Mouse (Mus musculus): ENCODE results near the gene Serpinb1a.

Serpinb1a gene

DNA sequence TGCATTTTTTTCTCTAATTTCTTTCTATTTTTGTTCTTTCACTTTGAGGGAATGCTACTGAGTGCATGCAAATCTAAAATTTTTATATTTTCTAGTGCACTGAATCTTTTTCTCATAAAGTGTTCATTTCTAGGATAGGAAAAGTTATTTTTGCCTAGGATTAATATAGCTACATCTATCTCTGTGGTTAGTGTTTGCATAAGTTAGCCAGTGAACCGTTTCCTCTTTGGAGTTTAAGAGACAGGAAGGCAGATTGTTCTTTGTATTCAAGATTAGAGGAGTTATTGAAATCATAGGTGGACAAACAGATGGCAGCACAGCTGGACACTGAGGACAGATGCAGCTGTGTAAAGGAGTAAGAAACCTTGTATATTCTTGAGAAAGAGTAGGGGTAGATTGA, 11.7 kb downstream of the Serpinb1a start:
- DNase-seq (ENCODE audit: low spot score): no peak

DNA sequence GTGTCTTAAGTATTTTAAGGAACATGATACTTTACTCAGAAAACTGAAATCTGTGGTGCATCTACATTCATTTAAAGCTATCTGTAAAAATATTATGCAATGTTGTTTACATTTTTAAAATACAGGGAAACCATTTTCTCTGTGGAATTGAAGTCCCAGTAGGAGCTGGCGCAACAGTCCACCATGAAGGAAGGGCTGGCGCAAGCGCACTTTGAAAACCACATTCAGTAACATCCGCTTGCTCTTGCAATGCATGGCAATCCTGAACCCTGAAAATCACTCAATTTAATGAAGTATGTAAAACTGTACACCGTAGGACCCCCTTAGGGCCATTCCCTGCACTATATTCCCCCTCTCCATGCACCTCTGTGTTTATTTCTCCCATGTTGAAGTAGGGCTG, 16.5 kb downstream of the Serpinb1a start:
- DNase-seq (ENCODE audit: low spot score): no peak

DNA sequence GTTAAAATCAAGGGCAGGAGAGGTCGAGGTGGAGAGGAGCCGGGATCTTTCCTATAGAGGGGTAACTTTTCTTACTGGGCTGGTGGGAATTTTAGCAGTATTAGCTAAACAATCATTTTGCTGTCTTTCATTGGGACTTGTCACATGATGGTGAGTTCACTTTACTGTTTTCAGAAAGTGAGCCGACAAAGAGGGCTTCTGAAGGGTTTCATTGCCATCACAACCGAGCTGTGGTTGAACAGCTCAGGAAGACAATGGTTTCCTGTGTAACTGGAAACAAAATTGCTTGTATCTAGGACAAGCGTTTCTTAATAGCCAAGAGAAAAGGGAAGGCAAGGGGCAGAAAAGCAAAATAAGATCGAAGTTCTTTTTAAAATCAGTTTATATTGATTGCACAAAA, 17.7 kb downstream of the Serpinb1a start:
- DNase-seq (ENCODE audit: low spot score): no peak

DNA sequence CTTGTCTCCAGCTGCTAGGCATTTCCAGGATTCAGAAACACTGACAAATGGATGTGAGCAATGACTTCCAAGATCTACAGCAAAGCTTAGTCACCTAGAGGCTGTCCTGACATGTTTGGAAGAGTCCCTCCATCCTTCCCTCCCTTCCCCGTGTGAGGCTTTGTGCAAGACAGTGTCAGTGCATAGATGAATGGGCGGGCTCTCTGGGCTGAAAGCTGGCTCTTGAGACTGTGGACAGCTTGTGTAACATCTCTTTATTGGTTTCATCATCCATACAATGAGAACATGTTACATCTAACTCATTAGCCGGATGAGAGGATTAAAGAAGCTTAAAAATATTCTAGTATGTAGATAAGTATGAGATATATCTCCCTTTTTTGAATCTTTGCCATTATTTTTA, 18.2 kb downstream of the Serpinb1a start:
- DNase-seq (ENCODE audit: low spot score): no peak

DNA sequence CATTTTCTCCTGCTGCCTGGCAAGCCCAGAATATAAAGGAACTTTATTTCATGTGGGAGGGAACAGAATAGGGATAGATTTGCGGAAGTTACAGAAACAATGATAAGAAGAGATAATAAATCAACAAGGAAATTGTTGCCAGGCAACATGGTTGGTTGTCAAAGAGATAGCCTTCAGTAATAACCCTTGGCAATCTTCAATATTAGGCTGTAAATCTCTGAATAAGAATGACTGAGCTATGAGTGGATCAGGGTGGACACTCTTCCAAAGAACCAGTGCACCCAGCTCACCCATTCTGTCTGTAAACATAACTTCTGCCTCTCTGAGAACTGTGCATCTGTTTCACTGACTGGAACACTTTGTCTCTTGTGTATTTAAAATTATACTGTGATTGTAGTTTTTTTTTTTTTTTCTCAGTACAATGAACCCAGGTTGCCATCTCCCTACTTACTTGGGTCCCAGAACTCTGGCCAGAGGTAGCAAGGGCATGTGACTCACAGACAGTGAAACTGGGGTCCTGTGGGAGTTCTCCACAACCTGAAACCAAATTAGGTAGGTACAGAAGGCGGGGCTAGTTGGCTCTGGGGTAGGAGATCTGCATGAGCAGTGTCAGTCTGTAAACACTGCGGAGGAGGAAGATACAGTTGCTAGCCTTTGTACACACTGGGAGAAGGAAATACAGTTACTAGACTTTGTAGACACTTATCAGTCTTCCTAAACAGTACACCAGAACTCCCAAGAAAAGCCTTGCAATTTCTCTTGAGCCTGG, 19.3 kb downstream of the Serpinb1a start:
- DNase-seq (ENCODE audit: low spot score): no peak

DNA sequence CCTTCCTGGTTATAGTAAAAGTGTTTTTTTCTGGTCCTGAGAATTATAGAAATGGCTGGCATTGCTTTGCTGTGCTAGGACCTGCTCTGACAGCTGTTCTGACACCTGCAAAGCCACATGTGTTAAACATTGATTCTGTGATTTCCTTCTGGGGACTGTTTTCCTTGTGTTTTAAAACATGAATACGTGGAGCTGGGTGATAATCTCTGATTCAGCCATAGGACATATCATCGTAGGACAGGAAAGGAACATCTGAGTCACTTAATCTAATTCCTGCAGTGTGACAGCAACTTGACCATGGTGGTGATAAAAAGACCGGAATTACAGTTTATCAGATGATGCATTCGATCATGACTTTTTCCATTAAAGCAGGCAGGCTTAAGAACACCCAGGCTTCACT, 22.1 kb downstream of the Serpinb1a start:
- DNase-seq (ENCODE audit: low spot score): no peak

DNA sequence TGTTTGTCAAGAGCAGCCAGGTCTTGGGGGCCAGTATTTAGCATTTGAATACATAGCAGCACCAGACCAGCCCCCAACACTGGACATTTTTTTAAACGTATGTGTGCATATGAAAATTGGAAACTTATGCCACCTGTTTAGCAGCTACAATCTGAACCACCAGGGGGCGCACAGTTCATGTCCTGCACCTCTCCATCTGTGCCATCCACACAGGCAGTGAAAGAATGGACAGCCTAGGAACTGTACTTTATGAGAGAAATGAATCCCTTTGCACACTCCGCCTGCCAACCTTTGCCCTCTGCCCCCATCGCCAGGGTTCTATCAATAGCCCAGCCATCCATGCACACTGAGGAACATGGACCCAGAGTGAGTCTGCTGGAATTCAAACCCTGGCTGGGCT, 23.0 kb downstream of the Serpinb1a start:
- DNase-seq (ENCODE audit: low spot score): peak; percentile 61

DNA sequence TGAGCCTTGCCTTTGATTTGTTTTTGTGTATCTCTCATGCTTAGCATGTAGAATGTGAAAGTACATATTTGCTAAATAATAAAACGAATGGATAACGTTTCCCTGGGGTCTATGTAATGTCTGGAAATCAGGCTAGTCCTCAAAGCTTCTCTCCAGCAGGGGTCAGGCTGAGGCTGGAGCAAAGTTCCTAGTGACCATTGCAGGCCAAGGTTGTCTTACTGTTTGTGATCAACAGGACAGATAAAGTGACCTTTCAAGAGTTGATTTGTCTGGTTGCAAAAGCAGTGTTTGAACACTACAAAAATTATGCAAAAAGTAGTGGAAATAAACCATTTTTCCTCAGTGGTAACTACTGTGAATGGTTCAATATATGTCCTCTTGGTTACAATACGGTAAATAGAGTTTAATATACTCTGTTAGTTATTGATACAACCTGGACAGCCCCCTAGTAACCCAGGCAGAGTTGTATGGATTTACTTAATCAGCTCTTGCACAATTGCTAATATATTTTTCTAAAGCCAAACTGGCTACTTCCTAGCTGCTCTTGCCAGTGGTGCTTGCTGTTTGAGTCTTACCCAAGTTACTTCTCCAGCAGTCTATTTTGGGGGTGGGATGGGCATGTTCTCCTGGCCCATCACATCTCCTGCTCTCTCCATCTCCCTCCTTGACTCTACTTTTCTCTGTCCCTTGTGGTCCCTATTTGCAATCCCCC, 23.7 kb downstream of the Serpinb1a start:
- DNase-seq (ENCODE audit: low spot score): no peak

DNA sequence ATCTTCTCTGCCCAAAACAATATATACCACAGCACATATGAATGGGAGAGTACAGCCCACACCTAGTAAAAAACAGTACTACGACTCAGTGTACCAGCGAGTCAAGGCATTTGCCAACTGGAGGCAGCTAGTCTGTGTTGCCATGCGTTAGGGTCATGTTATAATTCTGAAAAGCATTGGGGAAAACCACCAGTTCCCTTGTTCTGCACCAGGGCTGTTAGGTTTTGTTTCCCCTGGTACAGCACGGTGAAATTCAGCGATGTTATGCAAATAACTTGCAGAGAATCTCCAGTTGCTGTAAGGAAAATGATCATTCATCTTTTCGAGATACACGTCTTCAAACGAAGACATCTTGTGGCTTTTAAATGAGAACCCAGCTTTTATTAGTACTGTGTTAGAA, 25.4 kb downstream of the Serpinb1a start:
- DNase-seq (ENCODE audit: low spot score): no peak

DNA sequence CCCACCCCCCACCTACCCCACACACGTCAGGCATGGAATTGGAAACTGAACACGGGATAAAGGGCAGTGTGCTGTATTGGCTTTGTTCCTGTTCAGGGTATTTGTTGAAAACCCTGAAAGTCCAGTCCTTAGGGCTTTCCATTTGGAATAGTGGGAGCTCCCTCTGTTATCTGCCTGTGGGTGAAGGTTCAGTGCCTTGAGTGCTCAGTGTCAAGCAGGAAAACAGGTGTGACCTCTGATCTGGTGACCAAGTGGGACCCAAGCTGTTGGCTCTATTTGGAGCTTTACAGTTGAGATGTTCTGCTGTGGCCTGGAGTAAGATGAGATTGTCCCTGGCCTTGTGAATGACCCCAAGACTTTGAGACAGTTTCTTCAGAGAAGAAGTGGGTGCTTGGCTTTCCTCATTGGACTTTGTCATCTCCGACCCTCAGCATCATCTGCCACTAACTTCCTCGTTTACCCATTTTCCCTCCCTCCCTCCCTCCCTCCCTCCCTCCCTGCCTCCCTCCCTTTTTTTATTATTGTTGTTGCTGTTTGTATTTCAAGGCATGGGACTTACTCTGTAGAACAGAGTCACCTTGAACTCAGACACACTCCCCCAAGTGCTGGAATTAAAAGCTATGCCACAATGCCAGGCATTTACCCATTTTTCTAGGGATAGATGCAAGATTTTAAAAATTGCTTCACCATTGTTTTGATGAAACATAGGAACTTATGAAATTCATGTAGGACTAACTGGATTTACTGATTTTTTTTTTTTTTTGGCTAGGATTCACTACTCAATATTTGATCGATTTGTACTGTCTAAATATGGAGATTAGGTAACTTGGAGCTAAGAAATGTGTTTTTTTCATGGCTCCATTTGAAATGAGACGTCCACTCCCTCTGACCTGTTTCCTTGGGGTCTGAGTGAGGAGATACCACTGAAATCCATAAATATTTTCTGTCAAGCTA, 26.3 kb downstream of the Serpinb1a start:
- DNase-seq (ENCODE audit: low spot score): no peak

DNA sequence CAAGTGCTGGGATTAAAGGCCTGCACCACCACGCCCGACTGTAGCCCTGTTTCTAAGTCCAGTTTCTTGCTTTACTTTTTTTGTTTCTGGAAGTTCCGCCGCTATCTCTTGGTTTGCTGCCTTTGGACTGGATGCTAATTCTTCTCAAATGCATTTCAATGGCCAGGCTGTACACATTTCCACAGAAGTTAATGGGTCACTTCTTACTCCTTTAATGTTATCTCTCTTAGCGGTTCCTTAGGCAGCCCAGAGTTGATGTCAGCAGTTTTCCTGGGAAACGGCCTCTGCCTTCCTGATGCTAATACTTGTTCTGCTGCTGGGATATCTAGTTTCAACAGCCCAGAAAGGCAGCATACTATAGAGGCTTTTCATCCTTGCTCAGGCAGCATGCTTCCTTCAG, 27.9 kb downstream of the Serpinb1a start:
- DNase-seq (ENCODE audit: low spot score): no peak

DNA sequence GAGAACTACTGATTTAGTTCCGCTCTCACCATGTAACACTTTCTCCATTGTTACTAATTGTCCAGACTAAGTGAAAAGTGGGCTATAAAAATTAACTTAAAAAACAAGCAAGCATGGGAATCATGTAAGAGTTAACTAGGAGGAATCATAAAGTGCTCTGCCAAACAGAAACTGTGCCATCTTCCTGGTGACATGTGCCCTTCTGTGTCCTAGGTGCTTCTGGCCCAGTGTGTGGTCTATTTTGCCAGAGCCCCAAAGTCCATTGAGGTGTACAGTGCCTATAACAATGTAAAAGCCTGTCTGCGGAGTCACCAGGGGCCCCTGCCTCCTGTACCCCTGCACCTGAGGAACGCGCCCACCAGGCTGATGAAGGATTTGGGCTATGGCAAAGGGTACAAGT, 29.3 kb downstream of the Serpinb1a start:
- no peak for DNase-seq (ENCODE audit: low spot score)

DNA sequence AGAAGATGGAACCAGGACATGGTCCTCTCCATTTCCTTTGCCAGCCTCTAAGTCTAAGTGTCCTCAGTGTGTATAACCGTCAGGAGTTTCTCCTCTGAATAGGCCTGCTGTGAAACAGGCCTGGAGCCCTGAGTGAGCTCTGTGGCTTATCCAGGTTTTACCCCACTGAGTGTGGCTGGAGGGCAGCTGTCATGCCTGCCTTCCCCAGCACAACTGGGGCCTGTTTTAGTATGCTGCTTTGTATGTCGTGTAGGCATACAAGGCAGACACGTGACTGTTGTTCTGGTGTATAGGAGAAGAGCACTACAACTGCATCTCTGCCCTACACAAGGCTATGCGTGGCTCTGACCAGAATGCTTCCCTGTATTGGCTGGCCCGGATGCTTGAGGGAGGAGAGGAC, 31.1 kb downstream of the Serpinb1a start:
- DNase-seq (ENCODE audit: low spot score): no peak

DNA sequence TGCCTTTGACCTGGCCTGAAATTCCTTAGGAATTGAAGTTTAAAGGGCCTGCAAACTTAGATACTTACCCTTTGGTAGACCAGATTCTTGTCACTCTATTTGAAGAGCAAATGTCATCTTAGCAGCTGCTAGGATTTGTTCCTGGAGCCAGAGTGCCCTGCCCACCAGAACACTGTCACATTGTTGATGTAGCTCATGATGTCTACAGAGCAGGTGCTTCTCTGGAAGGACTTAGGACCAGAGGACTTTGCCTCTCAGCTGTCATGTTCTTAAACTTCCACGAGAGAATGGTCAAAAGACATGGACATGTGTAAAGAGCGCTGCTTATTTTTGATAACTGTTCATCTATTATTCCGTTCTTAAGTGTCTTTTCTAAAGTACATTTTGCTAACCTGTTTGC, 31.7 kb downstream of the Serpinb1a start:
- DNase-seq (ENCODE audit: low spot score): no peak

DNA sequence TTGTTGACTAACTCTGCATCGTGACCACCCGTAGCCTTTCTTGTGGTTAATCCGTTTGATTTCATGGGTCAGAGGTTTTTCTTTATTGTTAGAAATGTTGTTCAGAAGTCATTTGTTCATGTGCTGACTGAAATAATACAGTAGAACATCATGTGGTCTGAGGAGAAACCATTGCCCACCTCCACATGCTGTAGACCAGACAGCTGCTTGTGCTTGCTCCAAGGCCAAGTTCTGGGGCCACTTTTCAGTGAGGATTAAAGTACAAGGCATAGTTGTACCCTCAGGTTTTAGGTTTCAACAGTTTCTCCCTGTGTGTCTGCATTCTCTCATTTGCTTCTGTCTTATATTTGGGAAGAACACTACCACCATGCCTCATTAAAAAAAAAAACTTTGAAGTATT, 43.4 kb downstream of the Serpinb1a start:
- no peak for DNase-seq (ENCODE audit: low spot score)

DNA sequence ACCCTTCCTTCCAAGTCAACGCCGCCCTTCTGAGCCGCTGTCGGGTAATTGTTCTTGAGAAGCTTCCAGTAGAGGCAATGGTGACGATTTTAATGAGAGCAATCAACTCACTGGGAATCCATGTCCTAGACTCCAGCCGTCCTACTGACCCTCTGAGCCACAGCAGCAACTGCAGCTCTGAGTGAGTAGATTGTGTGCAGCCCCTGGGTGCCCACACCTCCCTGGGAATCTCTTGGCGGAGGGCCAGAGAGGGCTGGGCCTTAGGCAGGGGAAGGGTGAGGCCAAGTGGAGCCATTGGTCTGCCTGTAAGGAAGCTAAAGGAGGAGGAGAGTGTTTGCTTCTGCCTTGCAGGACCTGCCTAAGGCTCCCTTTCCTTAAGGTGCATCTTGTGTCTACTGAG, 44.2 kb downstream of the Serpinb1a start:
- no peak for DNase-seq (ENCODE audit: low spot score)

DNA sequence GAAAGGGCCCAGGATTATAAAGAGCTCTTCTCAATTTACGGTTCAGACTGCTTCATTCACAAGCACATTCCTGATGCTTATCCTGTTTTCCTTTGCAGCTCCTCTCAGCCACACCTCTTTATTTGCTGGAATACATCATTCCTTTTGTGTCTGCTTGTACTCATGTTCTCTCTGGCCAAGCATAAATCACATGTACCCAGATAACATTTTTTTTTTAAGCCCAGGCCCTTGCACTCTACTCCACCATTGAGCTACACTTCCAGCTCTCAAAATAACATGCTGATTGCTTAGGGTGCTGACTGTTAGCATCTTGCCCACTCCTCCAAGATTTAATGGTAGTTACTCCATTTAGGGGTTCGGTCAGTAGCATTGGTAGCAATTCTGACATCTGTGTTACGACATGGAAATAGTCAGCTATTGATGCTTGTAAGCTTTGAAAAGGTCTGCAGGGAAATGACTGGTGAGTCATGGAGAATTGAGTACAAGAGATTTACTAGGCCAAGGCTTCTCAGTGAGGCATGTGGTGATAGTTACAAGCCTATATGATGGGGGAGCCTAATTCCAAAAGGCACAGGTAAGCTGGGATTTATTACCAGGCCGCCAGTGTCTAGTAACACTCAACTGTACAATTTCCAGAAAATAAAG, 47.2 kb downstream of the Serpinb1a start:
- DNase-seq (ENCODE audit: low spot score): no peak

DNA sequence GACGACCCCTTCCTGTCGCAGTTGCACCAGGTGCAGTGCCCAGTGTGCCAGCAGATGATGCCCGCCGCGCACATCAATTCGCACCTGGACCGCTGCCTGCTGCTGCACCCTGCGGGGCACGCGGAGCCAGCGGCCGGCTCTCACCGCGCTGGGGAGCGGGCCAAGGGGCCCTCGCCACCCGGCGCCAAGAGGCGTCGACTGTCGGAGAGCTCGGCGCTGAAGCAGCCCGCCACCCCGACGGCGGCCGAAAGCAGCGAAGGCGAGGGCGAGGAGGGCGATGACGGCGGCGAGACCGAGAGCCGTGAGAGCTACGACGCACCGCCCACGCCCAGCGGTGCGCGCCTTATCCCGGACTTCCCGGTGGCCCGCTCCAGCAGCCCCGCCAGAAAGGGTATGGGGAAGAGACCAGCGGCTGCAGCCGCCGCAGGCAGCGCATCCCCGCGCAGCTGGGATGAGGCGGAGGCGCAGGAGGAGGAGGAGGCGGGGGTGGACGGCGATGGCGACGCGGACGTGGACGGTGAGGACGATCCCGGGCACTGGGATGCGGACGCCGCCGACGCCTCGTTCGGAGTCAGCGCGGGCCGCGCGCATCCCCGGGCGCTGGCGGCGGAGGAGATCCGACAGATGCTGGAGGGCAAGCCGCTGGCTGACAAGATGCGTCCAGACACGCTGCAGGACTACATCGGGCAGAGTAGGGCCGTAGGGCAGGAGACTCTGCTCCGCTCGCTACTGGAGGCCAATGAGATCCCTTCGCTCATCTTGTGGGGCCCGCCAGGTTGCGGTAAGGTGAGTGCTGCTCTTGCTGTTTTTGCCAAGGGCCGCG, 48.5 kb downstream of the Serpinb1a start, which contains the start of gene D930007J09Rik:
TSS of gene D930007J09Rik (minus strand) at position 591 of the 823 bp plus-strand sequence.
- peak; percentile 44 for DNase-seq (ENCODE audit: low spot score)

DNA sequence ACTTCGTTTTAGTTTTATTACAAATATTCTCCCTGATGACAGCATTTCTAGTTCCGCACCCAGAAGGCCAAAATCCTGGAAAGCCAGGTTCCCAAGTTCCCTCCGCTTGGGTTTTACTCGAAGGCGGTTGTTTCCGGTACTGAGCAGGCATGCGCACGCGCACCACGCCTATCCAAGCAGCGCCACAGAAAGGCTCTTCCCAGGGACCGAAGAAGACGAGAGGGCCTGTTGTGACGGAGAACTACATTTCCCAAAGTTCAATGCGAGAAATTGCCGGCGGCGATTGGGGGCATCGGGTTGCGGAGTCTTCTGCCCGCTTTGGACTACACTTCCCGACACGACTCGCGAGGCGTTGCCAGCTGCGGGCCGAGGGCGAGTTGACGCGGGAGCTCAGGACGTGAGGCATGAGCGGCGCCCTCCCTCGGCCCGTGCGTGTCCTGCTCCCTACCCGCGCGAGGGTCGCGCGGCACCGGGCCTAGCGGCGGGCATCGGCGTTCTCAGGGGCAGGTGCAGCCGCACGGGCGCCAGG, 49.2 kb downstream of the Serpinb1a start, which contains the start of gene Wrnip1:
TSS of gene Wrnip1 (plus strand) at position 346 of the 529 bp plus-strand sequence.
- peak; percentile 100 for DNase-seq (ENCODE audit: low spot score)

DNA sequence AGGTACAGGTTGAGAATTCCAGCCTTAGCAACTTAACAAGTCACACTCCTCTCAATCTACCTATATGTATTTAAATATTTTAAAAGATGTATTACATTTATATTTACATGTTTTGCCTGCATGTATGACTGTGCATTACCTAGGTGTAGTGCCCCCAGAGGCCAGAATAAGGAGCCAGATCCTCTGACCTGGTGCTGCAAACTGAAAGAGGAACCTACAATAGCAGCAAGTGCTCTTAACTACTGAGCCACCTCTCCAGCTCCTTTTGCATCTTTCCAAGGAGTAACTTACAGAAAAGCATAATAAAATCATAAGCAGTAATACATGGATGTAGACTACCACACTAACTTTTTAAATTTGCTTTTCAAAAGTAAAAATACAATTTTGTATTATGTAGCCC, 50.1 kb downstream of the Serpinb1a start:
- DNase-seq (ENCODE audit: low spot score): peak; percentile 36

DNA sequence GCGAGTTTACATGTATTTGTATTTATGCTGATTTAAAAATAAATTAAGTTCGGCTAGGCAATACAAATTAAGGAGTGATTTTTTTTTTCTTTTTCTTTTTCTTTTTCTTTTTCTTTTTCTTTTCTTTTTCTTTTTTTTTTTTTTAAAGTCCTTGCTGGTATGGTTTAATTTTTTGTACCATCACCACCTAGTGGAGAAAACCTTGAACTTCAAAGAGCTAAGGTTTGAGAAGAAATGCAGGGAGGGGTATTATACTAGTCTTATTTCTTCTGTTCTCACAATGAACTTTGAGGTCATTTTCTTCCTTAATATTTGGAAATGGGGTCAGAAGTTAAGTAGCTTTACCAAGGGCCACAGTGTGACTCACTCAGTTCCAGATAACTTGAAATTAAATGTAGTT, 51.9 kb downstream of the Serpinb1a start:
- DNase-seq (ENCODE audit: low spot score): peak; percentile 55
